Mouse (Mus musculus) spleen, adult 2 months (tissue): Measurements from ENCODE around the gene Ppp1r21.

Source experiments
- CTCF ChIP-seq: fragments of 200-500 bp; IDR thresholded peaks from 2 replicates; pipeline ENCODE4 v1.5.1; 2011; ENCODE audit warnings: mild to moderate bottlenecking, inconsistent platforms; ENCODE audit not compliant: insufficient read depth, insufficient read length, insufficient replicate concordance; ENCODE audit errors: extremely low read depth
- POLR2A ChIP-seq: fragments of 200-500 bp; IDR thresholded peaks from 2 replicates; pipeline ENCODE4 v1.6.1; 2011; ENCODE audit warnings: low read depth, low read length, inconsistent platforms

DNA sequence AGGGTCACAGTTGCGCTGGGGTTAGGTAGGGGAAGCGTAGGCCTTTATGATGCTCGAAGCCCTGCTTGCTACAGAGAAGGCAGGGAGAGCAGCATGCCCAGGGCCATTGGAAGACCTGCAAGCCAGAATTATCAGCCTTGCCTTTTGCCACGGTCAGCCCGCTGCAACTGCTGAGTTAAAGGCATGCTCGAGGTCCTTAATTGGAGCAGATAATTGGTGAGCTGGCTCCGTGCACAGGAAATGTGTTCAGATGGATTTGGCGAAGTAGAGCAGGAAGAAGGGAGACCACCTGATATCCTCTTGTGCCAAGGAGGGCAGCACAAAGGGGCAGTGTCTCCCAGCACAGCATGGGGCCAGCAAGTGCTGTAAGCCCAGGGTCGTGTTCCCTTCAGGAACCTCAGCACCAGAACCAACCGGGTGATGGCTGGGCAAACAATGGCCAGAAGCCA, 24.6 kb upstream of the Ppp1r21 start:
- TF ChIP-seq POLR2A (no peak), CTCF (no peak)
